Mouse (Mus musculus) neural tube, embryonic 12.5 days (tissue): Measurements from ENCODE around the gene Elf4. TPM values are rescaled to one million over a fixed set of nuclear protein-coding genes. Genes with fewer than 3 reads are reported as not detected.
"Not testable (repeated sequence)": the region's sequence is repeated elsewhere in the genome, so short reads cannot be mapped to it uniquely, and the experiment has no call there.

ENCODE experiments used
- ATAC-seq: fragments of 200-750 bp; cut with Nextera tagmentation; 2 replicates; pipeline ENCODE4 v1.8.0; 2017; ENCODE audit warnings: low read depth, mild to moderate bottlenecking, moderate TSS enrichment, moderate library complexity; ENCODE audit not compliant: low FRiP score
- H3K27ac ChIP-seq: fragments of 300-500 bp; sonication (generic); 2 replicates; pipeline ENCODE4 v1.5.1; 2016
- H3K27me3 ChIP-seq: fragments of 300-500 bp; sonication (generic); replicated peaks from 2 replicates; pipeline ENCODE4 v1.6.1; 2016; ENCODE audit warnings: mild to moderate bottlenecking
- H3K36me3 ChIP-seq: fragments of 300-500 bp; sonication (generic); 2 replicates; pipeline ENCODE4 v1.6.1; 2016; ENCODE audit warnings: mild to moderate bottlenecking
- H3K4me1 ChIP-seq: fragments of 300-500 bp; sonication (generic); 2 replicates; pipeline ENCODE4 v1.6.1; 2016
- H3K4me2 ChIP-seq: fragments of 300-500 bp; sonication (generic); replicated peaks from 2 replicates; pipeline ENCODE4 v1.6.1; 2016; ENCODE audit warnings: mild to moderate bottlenecking
- H3K4me3 ChIP-seq: fragments of 300-500 bp; sonication (generic); 2 replicates; pipeline ENCODE4 v1.5.1; 2016
- H3K9ac ChIP-seq: fragments of 300-500 bp; sonication (generic); 2 replicates; pipeline ENCODE4 v1.6.1; 2016; ENCODE audit warnings: mild to moderate bottlenecking
- H3K9me3 ChIP-seq: fragments of 300-500 bp; sonication (generic); 2 replicates; pipeline ENCODE4 v1.6.1; 2016; ENCODE audit warnings: mild to moderate bottlenecking
- WGBS: fragments of 180-500 bp; shearing (Covaris S2); methylation state at CpG from one replicate; pipeline ENCODE4 v1.1.7; 2016; 5-methylcytosine and 5-hydroxymethylcytosine counted together
- polyA plus RNA-seq: library from polyadenylated mRNA; unstranded; fragments of >200 nt; fragmentation: Nextera tagmentation; extraction: Ambion mirVana; gene quantifications from 2 replicates; pipeline ENCODE4 v1.2.1, GENCODE M21; 2016

The Elf4 gene
- polyA plus RNA-seq, 1 experiment from 2014 or later: 1.3 TPM

DNA sequence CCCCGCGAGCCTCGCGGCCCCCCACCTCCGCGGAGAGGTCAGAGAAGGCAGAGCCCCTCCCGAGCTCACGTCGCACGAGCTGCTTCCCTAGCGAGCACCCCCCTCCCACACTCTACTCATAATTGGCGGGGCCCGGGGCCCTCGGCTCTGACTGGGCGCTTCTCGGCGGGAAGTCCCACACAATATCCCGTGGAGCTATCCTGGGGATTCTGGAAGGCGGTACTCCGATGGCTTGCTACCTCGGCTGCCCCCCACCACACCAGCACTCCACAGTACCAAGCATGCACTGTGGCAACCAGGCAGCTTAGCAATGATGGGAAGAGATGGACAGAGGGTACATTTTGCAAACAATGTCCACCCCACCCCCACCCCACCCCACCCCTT is 8.4 kb downstream of the Elf4 start:
- Histone ChIP-seq H3K9me3 (no peaks in the 10 kb centered on the region), H3K27me3 (peaks cover 32% of the 10 kb centered on the region), H3K36me3 (no peaks in the 10 kb centered on the region), H3K4me1 (peaks cover 4% of the 10 kb centered on the region; the same call in 1 of the 2 replicates), H3K4me3 (peak overlapping the region; percentile 36), H3K4me2 (peak overlapping the region; percentile 54), H3K27ac (no peak overlapping the region), H3K9ac (no peak overlapping the region)
- WGBS: 26% methylated on average over 21 of the region's 21 CpGs
- ATAC-seq: peak; percentile 19; the same call in 1 of the 2 replicates

DNA sequence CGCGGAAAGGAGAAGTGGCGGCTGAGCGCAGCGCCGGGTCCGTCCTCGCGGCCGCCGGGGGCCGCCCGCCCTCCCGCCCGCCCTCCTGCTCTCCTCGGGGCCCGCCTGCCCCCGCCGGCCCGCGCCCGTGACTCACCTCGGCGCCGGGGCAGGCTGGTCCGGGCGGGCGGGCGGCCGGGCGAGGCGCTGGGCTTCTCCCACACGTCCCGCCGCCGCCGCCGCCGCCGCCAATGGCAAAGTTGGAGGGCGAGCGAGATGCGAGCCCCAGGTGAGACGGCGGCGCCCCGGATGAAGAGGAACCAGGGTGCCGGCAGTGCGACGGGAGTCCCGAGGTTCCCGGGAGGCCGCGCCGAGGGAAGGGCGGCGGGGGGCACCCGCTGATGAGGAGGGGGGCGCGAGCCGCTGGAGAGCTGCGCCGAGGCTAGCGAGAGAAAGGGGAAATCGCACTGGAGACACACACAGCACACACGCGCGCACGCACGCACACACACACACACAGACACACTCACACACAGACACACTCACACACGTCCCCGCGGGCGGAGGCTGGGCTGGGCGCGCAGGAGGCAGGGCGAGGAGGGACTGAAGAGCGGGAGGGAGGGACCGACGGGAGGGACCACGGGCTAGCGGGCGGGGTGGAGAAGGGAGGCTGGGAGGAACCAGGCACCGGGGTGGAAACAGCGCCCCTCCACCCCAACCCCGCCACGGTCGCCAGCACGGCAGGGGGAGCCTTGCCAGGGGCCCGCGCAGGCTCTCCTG is 9.0 kb downstream of the Elf4 start:
- Histone ChIP-seq H3K27ac (no peak overlapping the region), H3K9ac (no peak overlapping the region), H3K4me1 (peaks cover 4% of the 10 kb centered on the region; the same call in 1 of the 2 replicates), H3K27me3 (peaks cover 32% of the 10 kb centered on the region), H3K4me3 (peak overlapping the region; percentile 36), H3K4me2 (peak overlapping the region; percentile 54), H3K9me3 (no peaks in the 10 kb centered on the region), H3K36me3 (no peaks in the 10 kb centered on the region)
- ATAC-seq: peak; percentile 59
- WGBS: 21% methylated on average over 85 of the region's 91 CpGs

DNA sequence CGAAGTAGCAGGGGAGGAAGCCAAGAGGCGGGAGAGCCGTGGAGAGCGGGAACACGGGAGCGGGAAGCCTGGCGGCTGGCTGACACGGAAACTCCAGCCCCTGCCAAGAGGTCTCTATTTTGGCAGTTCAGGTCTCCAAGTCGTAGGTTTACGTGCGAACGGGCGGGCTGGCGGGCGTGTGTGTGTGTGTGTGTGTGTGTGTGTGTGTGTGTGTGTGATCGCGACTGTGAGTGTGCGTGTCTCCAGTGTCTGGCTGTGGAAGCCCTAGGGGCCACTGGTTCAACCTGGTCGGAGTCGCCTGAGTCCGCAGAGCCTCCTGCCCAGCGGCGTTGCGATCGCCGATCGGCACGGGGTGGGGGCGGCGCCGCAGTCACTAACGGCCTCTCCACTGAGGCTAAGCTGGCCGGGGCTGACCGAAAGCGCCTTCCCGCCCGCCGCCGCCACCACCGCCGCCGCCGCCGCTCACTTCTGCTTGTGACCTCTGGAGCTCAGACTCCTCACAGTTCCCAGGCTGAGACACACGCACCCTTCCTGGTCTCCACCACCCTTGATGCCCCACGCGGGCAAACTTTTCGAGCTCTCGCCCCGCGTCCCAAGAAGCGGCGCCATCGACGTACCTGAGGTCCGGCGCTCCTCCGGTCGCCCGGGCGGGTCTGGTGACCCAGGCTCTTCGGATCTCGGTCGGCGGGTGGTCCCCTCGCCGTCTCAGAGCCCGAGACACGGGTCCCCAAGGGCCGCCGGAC is 9.8 kb downstream of the Elf4 start:
- Histone ChIP-seq H3K4me3 (peak overlapping the region; percentile 36), H3K9me3 (no peaks in the 10 kb centered on the region), H3K27me3 (peaks cover 32% of the 10 kb centered on the region), H3K27ac (no peak overlapping the region), H3K36me3 (no peaks in the 10 kb centered on the region), H3K9ac (no peak overlapping the region), H3K4me2 (peak overlapping the region; percentile 54), H3K4me1 (peaks cover 4% of the 10 kb centered on the region; the same call in 1 of the 2 replicates)
- WGBS: 16% methylated on average over 64 of the region's 71 CpGs
- no peak for ATAC-seq

DNA sequence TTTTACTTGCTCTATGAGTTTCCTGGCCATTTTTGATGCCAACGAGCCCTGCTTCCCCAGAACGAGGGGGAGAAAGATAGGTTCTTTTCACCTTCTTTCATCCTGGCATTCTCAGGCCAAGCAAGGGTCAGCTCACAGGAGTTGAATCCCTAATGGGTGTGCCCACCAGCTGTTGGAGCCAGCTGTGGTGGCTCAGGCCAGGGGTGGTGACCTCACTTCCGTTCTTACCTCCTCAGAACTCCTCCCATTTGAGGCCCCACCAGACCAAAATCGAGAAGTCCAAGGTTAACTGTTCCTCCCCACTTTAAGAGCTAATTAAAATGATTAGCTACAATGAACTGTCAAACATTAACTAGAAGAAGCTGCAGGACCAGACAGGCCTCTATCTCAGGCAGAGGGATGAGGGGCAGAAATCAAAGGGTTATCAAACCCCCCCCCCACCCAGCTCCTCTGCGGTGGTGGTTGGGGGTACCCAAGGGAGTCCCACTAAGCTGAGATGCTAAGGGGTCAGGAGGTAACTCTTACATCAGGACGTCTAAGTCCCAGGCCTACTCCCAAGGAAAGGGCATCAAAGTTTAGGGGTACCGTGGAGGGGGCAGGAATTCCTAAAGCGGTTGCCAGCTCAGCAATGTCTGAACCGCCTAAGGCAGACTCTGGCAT is 10.6 kb downstream of the Elf4 start:
- Histone ChIP-seq H3K9me3 (no peaks in the 10 kb centered on the region), H3K4me1 (peaks cover 4% of the 10 kb centered on the region; the same call in 1 of the 2 replicates), H3K4me2 (peak overlapping the region; percentile 54), H3K9ac (no peak overlapping the region), H3K27me3 (peaks cover 32% of the 10 kb centered on the region), H3K27ac (no peak overlapping the region), H3K4me3 (no peak overlapping the region), H3K36me3 (no peaks in the 10 kb centered on the region)
- 33% methylated on average over 9 of the region's 9 CpGs for WGBS
- ATAC-seq: no peak

DNA sequence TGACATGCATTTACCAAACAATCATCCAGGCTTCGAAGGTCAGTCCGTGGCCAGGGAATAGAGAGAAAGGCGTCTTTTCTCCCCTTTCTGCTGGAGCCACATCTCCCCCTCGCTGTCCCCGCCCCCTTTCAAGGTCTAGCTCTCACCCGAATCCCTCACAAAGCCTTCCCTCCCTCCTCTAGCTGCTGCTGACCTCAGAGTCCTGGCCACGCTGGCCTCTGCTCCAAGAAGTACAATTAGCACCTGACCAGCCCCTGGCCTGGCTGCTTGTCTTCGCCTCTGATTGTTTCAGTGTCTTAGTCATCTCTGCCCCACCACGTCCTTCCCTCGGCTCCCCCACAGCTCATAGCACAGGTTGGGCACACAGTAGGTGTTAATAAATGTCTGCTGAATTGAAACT is 13.3 kb downstream of the Elf4 start:
- WGBS: 22% methylated on average over 10 of the region's 10 CpGs
- H3K9ac ChIP-seq: no peak overlapping the region
- no peak for ATAC-seq

DNA sequence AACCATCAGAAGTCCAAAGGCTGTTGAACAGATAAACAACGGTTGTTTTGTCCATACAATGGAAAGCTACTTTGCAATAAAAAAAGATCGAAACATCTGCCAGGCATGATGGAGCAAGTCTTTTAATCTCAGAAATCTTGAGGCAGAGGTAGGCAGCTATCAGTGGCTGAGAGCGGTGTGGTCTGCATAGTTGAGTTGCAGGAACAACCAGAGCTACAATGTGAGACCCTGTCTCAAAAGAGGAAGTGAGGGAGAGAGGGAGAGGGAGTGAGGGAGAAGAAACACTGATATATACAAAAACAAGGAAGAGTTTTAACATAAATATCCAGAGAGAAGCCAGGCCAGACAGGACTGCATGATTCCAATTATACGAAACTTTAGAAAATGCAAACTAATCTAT is 18.3 kb downstream of the Elf4 start:
- no peaks in the 10 kb centered on the region for H3K9me3 ChIP-seq
- no peak for ATAC-seq
- H3K4me3 ChIP-seq: no peak overlapping the region
- H3K4me2 ChIP-seq: no peak overlapping the region
- H3K4me1 ChIP-seq: peaks cover 2% of the 10 kb centered on the region; the same call in 1 of the 2 replicates
- no peaks in the 10 kb centered on the region for H3K27me3 ChIP-seq
- 88% methylated on average over 4 of the region's 4 CpGs for WGBS
- no peak overlapping the region for H3K27ac ChIP-seq
- no peaks in the 10 kb centered on the region for H3K36me3 ChIP-seq
- no peak overlapping the region for H3K9ac ChIP-seq

More for the DNA sequence above, 13.3 kb downstream of the Elf4 start:
- H3K4me3 ChIP-seq: no peak overlapping the region
- peaks cover 4% of the 10 kb centered on the region; the same call in 1 of the 2 replicates for H3K4me1 ChIP-seq
- peaks cover 27% of the 10 kb centered on the region for H3K27me3 ChIP-seq
- no peak overlapping the region for H3K27ac ChIP-seq
- H3K4me2 ChIP-seq: no peak overlapping the region
- no peaks in the 10 kb centered on the region for H3K36me3 ChIP-seq
- no peaks in the 10 kb centered on the region for H3K9me3 ChIP-seq

DNA sequence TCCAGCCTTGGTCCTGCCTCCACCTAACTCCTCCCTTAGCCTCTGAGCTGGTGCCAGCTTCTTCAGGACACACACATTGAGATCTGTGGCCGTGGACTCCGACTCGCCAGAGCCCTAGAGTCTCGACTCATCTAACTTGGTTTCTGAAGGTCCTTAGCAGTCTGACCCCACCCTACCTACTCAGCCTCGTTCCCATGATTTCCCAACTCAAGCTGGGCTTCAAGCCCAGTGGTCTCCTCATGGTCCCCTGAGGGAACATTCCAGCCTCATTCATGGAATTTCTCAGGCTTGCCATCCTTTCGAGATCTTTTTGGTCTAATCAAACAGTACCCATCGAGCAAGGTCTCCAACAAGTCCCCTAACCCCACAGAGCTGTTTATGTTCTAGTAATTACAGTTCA is 21.0 kb downstream of the Elf4 start:
- H3K27ac ChIP-seq: no peak overlapping the region
- no peak overlapping the region for H3K4me2 ChIP-seq
- no peaks in the 10 kb centered on the region for H3K4me1 ChIP-seq
- no peaks in the 10 kb centered on the region for H3K36me3 ChIP-seq
- no peak overlapping the region for H3K4me3 ChIP-seq
- H3K27me3 ChIP-seq: no peaks in the 10 kb centered on the region
- H3K9me3 ChIP-seq: no peaks in the 10 kb centered on the region
- 87% methylated on average over 7 of the region's 7 CpGs for WGBS
- H3K9ac ChIP-seq: no peak overlapping the region
- no peak for ATAC-seq

DNA sequence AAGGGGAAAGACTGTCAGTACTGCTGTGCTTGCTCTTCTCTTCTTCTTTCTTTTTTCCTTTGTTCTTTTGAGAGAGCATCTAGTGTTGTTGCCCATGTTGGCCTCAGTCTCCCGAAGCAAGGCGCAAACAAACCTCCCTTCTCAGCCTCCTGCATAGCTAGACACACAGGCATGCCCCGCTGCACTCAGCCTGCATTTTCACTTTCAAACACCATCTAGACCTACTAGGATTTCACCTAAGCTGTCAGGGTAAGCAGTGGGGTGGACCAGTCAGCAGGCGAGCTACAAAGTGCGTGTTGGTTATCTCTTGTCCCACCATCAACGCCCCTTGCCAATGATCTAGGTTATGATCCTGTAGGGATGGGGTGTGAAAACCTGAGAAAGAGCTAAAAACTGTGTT is 21.4 kb downstream of the Elf4 start:
- Histone ChIP-seq H3K4me3 (no peak overlapping the region), H3K36me3 (no peaks in the 10 kb centered on the region), H3K27me3 (no peaks in the 10 kb centered on the region), H3K9ac (no peak overlapping the region), H3K9me3 (no peaks in the 10 kb centered on the region), H3K4me1 (no peaks in the 10 kb centered on the region), H3K4me2 (no peak overlapping the region), H3K27ac (no peak overlapping the region)
- 86% methylated on average over 6 of the region's 6 CpGs for WGBS
- no peak for ATAC-seq

DNA sequence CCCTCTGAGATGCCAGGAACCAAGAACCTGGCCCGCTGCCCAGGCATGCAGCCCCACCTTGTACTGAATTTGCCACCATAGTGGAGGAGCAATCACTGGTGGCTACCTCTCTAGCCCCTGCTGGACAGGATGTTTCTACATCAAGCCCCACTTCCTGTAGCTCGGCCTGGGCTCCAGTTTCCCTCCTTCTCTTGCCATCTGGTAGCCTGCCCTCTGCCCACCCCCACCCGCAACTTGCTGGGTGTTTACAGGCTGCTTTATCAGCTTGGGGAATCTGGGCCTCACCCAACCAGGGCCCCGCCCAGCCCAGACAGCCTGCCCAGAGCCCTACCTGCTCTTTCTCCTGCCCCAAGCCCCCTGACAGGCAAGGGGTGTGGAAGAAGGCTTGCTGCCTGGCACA is 23.9 kb downstream of the Elf4 start:
- Histone ChIP-seq H3K27me3 (no peaks in the 10 kb centered on the region), H3K4me1 (no peaks in the 10 kb centered on the region), H3K4me3 (no peak overlapping the region), H3K9me3 (no peaks in the 10 kb centered on the region), H3K36me3 (no peaks in the 10 kb centered on the region), H3K4me2 (no peak overlapping the region), H3K9ac (no peak overlapping the region), H3K27ac (no peak overlapping the region)
- WGBS: 70% methylated on average over 4 of the region's 4 CpGs
- ATAC-seq: no peak

DNA sequence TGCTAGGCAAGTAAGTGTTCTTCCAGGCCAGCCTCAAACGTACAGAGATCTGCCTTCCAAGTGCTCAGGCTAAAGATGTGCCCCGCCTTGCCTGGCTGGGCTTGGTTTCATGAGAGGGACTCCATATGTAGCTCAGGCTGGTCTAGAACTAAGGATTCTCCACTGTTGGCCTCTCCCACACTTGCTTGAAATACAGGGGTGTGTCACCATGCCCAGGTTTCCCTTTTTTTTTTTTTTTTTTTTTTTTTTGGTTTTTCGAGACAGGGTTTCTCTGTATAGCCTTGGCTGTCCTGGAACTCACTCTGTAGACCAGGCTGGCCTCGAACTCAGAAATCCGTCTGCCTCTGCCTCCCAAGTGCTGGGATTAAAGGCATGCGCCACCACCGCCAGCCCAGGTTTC is 26.9 kb downstream of the Elf4 start:
- not testable (repeated sequence) for H3K4me3 ChIP-seq, H3K27ac ChIP-seq, H3K9me3 ChIP-seq, H3K27me3 ChIP-seq, H3K9ac ChIP-seq, ATAC-seq, H3K4me1 ChIP-seq, H3K36me3 ChIP-seq, H3K4me2 ChIP-seq
- WGBS: 91% methylated on average over 6 of the region's 7 CpGs

DNA sequence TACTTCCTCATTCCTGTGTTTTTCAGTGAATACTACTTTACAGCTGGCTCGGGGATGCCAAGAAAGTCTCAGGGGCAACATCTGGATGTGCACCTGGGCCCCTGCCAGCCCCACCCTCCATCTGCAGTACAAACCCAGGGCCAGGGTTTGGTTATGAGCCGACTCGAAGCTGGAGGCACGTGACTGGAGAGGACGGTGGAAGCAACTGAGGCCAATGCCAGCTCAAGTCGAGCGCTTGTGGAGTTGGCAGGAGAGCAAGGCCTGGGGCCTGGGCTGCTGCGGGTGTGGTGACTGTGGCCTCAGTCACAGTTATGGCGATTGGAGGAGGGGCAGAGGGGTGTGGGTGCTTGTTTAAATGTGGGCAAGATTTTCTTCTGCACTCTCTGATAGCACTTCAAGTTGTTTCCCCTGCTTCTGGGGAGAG is 27.4 kb downstream of the Elf4 start:
- Histone ChIP-seq H3K36me3 (no peaks in the 10 kb centered on the region), H3K9ac (no peak overlapping the region), H3K9me3 (no peaks in the 10 kb centered on the region), H3K27ac (no peak overlapping the region), H3K4me3 (no peak overlapping the region), H3K4me1 (no peaks in the 10 kb centered on the region), H3K4me2 (no peak overlapping the region), H3K27me3 (no peaks in the 10 kb centered on the region)
- no peak for ATAC-seq
- WGBS: 82% methylated on average over 9 of the region's 9 CpGs

DNA sequence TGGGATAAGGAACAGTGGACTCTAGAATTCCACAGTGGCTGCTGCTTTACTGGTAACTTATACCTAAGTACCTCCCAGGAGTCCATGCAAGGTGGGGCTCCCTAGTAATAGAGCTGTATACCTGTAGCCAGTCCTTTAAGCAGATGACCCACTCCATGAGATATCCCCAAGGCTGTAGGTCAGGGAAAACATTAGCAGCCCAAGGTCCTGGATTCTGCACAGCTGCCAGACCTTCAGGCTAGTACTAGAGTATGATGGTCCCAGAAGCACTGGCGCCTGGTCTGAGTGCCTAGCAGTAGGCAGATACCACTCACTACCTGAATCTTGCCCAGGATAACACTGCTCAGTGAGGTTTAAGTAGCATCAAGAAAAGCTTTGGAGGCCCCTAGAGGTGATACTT is 28.7 kb downstream of the Elf4 start:
- ATAC-seq: no peak
- H3K27me3 ChIP-seq: no peaks in the 10 kb centered on the region
- H3K4me1 ChIP-seq: no peaks in the 10 kb centered on the region
- no peaks in the 10 kb centered on the region for H3K36me3 ChIP-seq
- H3K9ac ChIP-seq: no peak overlapping the region
- no peak overlapping the region for H3K27ac ChIP-seq
- H3K4me3 ChIP-seq: no peak overlapping the region
- H3K4me2 ChIP-seq: no peak overlapping the region
- 88% methylated on average over 1 of the region's 1 CpGs for WGBS
- no peaks in the 10 kb centered on the region for H3K9me3 ChIP-seq
